Mouse (Mus musculus) E14TG2a.4 (cell line): ENCODE results near the gene Mrtfa.
A peak's percentile ranks its signal among the peaks of the same experiment; 100 is the strongest.

Source experiments
- H3K27me3 ChIP-seq: 2 replicates; pipeline ENCODE4 v1.6.1; 2014; ENCODE audit warnings: low read length, control low read depth; ENCODE audit not compliant: insufficient read depth
- H3K36me3 ChIP-seq: 2 replicates; pipeline ENCODE4 v1.6.1; 2014; ENCODE audit warnings: low read length, control low read depth; ENCODE audit not compliant: insufficient read depth
- H3K4me1 ChIP-seq: replicated peaks from 2 replicates; pipeline ENCODE4 v1.6.1; 2014; ENCODE audit warnings: low read depth, low read length, control low read depth
- H3K4me3 ChIP-seq: replicated peaks from 2 replicates; pipeline ENCODE4 v1.5.1; 2014; ENCODE audit warnings: mild to moderate bottlenecking, low read length
- H3K9me3 ChIP-seq: 2 replicates; pipeline ENCODE4 v1.6.1; 2014; ENCODE audit warnings: low read length, control low read depth
- CTCF ChIP-seq: conservative IDR thresholded peaks from 2 replicates; pipeline ENCODE4 v1.5.1; 2014; ENCODE audit warnings: low read length
- NANOG ChIP-seq: IDR thresholded peaks from 2 replicates; pipeline ENCODE4 v1.6.1; 2014; ENCODE audit warnings: borderline replicate concordance, low read length, mixed read lengths
- POU5F1 ChIP-seq: IDR thresholded peaks from 2 replicates; pipeline ENCODE4 v1.6.1; 2014; ENCODE audit warnings: low read length, borderline replicate concordance

Mrtfa gene

DNA sequence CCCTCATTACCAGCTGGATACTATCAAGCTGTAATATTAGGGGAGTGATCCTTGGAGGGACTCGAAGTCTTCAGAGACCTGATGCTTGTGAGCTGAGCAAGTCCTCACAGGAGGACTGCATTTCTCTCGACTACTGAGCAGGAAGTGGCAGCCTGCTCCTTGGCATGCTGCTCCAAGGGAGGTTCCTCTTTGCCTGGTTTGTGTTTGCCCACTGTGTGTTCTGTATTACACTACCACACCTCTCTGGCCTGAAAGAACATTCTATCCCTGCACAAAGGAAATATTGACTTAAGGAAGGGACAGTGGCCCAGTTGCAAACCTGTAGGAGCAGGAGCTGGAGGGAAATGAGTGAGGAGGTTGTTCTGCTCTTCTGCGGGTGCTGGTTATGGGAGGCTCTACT lies 200.8 kb downstream of the Mrtfa start:
- Histone ChIP-seq H3K4me3 (no peak overlapping the region), H3K36me3 (no peaks in the 10 kb centered on the region), H3K9me3 (no peaks in the 10 kb centered on the region), H3K4me1 (peaks cover 9% of the 10 kb centered on the region), H3K27me3 (no peaks in the 10 kb centered on the region)
- TF ChIP-seq CTCF: no peak
- no peak for TF ChIP-seq NANOG
- no peak for TF ChIP-seq POU5F1

DNA sequence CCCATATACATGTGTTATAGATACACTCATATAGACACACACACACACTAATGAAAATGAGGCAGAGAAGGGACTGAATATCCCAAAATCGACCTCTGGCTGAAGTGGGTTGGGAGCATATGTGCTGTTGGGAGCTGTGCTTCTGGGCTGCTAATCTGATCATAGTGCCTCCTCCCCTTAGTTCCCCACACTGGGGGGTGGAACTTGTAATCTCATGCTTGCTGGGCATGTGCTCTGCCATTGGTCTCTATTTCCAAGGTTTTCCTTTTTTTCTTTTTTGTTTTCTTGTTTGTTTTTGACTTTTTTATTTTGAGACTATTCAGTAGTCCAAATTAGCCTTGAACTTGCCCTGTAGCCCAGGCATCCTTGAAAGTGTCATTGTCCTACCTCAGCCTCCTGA lies 202.2 kb downstream of the Mrtfa start:
- Histone ChIP-seq H3K4me1 (peaks cover 9% of the 10 kb centered on the region), H3K4me3 (no peak overlapping the region), H3K9me3 (no peaks in the 10 kb centered on the region), H3K36me3 (no peaks in the 10 kb centered on the region), H3K27me3 (no peaks in the 10 kb centered on the region)
- no peak for TF ChIP-seq POU5F1
- no peak for TF ChIP-seq NANOG
- no peak for TF ChIP-seq CTCF

DNA sequence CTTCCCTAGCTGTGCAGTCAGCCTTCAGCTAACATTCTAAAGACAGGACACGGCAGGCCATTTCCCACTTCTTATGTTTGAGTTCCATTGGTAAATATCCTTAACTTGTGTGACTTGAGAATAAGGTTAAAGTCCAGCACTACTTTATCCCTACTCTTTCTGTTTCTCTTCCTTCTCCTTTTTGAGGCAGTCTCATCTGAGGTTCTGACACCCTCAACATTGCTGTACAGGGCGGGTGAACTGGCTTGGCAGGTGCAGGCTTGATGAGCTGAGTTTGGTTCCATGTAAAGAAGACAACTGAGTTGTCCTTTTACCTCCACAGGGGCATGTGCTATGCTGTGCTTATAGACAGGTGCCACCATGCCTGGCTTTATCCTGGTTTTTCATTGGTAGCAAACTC lies 207.3 kb downstream of the Mrtfa start:
- Histone ChIP-seq H3K4me1 (peaks cover 12% of the 10 kb centered on the region), H3K27me3 (0 out of 2 replicates have a peak, but pooled peaks cover 2% of the 10 kb centered on the region), H3K4me3 (no peak overlapping the region), H3K9me3 (no peaks in the 10 kb centered on the region), H3K36me3 (no peaks in the 10 kb centered on the region)
- TF ChIP-seq NANOG: no peak
- TF ChIP-seq CTCF: no peak
- TF ChIP-seq POU5F1: no peak

DNA sequence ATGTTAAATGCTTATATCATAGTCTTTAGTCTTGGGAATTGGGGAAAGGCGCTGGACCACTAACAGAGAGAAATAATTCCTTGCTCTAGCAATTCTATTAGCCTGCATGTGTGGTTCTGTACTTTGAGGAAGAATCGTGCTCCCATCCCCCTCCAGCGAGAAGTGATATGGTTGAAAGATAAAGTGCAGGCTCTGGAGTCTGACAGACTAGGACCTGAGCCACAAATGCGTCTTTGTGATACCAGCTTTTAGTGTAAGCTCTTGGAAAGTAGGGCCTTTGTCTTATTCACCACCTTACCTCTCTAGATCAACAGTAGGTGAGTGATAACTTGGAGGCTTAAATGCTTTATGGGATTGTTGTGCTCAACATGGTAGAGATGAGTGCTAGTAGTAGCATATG lies 209.4 kb downstream of the Mrtfa start:
- H3K36me3 ChIP-seq: no peaks in the 10 kb centered on the region
- H3K4me3 ChIP-seq: no peak overlapping the region
- H3K9me3 ChIP-seq: no peaks in the 10 kb centered on the region
- peaks cover 16% of the 10 kb centered on the region for H3K4me1 ChIP-seq
- H3K27me3 ChIP-seq: 0 out of 2 replicates have a peak, but pooled peaks cover 2% of the 10 kb centered on the region
- TF ChIP-seq NANOG (no peak), CTCF (no peak), POU5F1 (no peak)

DNA sequence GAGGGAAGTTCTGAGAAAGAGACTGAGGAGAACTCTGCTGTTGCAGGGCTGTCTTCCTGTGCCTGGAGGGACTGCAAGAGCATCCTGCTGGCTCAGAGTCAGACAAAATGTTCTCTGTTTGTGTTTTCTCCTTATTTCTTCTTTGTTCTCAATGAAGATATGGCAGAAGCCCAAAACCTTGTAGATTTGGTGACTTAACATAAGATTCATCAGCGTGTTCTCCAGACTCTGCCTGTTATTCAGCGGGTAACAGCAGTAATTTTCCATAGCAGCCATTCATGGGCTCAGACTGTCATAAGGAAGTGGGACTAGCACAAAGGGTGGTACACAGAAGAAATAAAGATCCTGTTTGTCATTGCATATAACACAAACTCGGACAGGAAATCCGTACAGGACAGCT lies 210.9 kb downstream of the Mrtfa start:
- Histone ChIP-seq H3K27me3 (0 out of 2 replicates have a peak, but pooled peaks cover 2% of the 10 kb centered on the region), H3K4me1 (peaks cover 16% of the 10 kb centered on the region), H3K36me3 (no peaks in the 10 kb centered on the region), H3K4me3 (no peak overlapping the region), H3K9me3 (no peaks in the 10 kb centered on the region)
- TF ChIP-seq NANOG (no peak), CTCF (no peak), POU5F1 (no peak)

DNA sequence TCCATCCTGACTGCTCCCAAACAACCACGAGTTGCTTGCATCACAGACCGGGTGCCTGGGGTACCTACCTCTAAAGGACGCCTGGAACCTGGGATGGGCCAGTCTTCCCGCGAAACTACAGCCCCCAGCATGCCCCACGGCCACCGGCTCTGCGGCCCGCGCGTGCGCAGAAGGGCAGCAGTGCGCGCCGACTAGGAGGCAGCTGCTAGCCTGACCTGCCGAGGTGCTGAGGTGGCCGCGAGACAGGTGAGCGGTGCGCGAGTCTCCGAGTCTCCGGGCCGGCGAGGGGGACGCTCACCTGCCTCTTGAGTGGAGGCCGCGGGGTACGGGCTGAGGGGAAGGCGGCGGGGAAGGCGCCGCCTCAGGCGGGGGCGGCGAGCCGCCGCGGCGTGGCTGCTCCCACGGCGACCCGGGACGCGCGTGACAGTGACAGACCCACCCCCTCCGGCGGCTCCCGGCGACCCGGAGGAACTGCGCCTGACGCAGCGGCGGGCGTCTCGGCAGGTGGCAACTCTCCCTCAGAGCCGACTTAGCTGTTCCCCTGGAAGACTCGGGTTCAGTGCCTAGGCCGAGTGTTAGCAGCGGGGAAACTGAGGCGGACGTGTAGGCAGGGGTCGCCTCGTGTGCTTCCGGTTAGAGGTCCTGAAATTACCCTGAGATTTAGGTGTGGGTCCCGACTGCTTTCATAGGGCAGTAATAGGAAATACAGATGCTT lies 212.8 kb downstream of the Mrtfa start, which contains the start of gene Sgsm3:
TSS of gene Sgsm3 (plus strand) at position 146 of the 715 bp plus-strand sequence.
- peak within 1 kb of the TSS; percentile 89 for H3K4me3 ChIP-seq

DNA sequence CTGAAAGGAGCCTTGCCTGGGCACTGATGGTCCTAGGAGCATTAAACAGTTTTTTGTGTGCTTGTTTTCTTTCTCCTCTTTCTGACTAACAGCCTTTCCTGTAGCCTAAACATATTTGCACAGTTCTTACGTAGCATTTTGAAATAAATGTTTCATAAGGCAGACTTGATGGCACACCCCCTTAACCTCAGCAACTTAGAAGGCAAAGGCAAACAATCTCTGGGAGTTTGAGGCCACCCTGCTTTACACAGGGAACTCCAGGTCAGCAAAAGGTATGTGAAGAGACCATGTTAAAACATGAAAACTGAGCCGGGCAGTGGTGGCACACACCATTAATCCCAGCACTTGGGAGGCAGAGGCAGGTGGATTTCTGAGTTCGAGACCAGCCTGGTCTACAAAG lies 214.9 kb downstream of the Mrtfa start:
- Histone ChIP-seq H3K4me3 (no peak overlapping the region), H3K27me3 (0 out of 2 replicates have a peak, but pooled peaks cover 2% of the 10 kb centered on the region), H3K4me1 (peaks cover 21% of the 10 kb centered on the region), H3K36me3 (peaks cover 10% of the 10 kb centered on the region), H3K9me3 (no peaks in the 10 kb centered on the region)
- no peak for TF ChIP-seq CTCF
- no peak for TF ChIP-seq POU5F1
- no peak for TF ChIP-seq NANOG

More for the DNA sequence above, 212.8 kb downstream of the Mrtfa start, which contains the start of gene Sgsm3:
- no peak for TF ChIP-seq NANOG
- no peak for TF ChIP-seq POU5F1
- no peak for TF ChIP-seq CTCF
- peaks cover 21% of the 10 kb centered on the region for H3K4me1 ChIP-seq
- no peaks in the 10 kb centered on the region for H3K36me3 ChIP-seq
- H3K27me3 ChIP-seq: 0 out of 2 replicates have a peak, but pooled peaks cover 2% of the 10 kb centered on the region
- no peaks in the 10 kb centered on the region for H3K9me3 ChIP-seq

DNA sequence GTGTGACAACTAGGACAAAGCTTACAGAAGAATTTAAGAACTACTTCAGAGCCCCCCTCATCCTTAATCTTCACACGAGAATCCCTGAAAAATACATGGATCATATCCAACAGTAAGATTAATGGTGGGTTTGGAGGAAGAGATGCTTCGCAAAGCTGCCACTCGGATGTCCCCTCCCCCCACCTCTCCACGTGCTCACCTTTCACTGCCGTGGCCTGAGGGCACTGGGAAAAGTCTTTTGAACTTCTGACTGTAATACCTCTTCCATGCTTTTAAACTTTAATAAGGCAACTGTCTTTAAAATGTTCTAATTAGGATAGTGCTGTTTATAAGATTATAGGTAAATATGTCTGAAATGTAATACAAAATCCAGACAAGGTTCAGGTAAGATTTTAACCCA lies 216.2 kb downstream of the Mrtfa start:
- Histone ChIP-seq H3K27me3 (0 out of 2 replicates have a peak, but pooled peaks cover 2% of the 10 kb centered on the region), H3K4me3 (no peak overlapping the region), H3K9me3 (no peaks in the 10 kb centered on the region), H3K4me1 (peaks cover 21% of the 10 kb centered on the region), H3K36me3 (peaks cover 23% of the 10 kb centered on the region)
- TF ChIP-seq NANOG (no peak), POU5F1 (no peak), CTCF (no peak)
